Mouse (Mus musculus) spleen, postnatal 10 days (tissue): ENCODE measurements around the gene Zfp386.

Experiments
- DNase-seq, 2 experiments: peaks; one replicate each; pipeline ENCODE4 v3.0.0; 2021 to 2022; ENCODE audit warnings: low spot score in 2 of 2

Zfp386 gene

GRCm38 (mm10) chr12:116094765-116095555 lies 47.4 kb downstream of the Zfp386 start:
- DNase-seq, result no peak

- DNase-seq, result no peak
These were observed 48.9 kb downstream of the Zfp386 start for GRCm38 (mm10) chr12:116096361-116096904.

DNA sequence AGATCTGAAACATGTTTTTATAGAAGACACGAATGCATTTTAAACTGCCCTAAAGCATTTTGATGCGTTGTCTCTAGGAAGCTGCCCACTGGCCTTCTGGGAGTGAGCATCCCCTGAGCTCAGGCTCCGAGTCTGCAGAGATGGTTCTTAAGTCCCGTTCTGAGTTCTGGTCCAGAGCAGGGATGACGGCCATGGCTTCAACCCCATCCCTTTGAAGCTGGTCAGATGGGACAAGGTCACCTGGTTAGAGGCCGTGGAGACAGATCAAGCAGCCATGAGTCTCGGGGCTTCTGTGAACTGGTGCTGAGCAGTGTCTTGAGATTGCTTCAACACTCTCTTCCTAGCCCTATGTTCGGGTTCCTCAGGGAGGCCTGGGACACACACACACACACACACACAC lies 49.6 kb downstream of the Zfp386 start:
- no peak for DNase-seq

GRCm38 (mm10) chr12:116101945-116102344 lies 54.4 kb downstream of the Zfp386 start:
- no peak for DNase-seq

GRCm38 (mm10) chr12:116109451-116110353 lies 62.2 kb downstream of the Zfp386 start:
- DNase-seq, result no peak

GRCm38 (mm10) chr12:116111007-116111694 lies 63.6 kb downstream of the Zfp386 start:
- no peak for DNase-seq
